ENCODE assay signal across 24 mouse cellular contexts in genomic region chr11:52986986-52987385, GRCm38 (mm10).
A peak's percentile ranks its signal among the peaks of the same experiment; 100 is the strongest.
DNase-seq lines count a peak whose midpoint lies in the region; ATAC-seq and TF ChIP-seq lines count a peak whose summit lies in the region.
"Had no signal": no experiment of that assay in that cellular context is flagged by ENCODE, and none has a peak within 500 bp of the region (broad histone marks: within the 10 kb centered on the region; RNA-seq: fewer than 3 reads in every experiment).

No protein-coding gene starts in this region.

- H3K27me3 ChIP-seq in forebrain, embryonic 11.5 days (ENCODE audit: control insufficient read depth, insufficient read depth, low read length), result no peaks in the 10 kb centered on the region
- no peaks in the 10 kb centered on the region for H3K27me3 ChIP-seq in forebrain, embryonic 10.5 days (ENCODE audit: poor library complexity, severe bottlenecking)
- H3K27me3 ChIP-seq in thymus, adult 2 months (ENCODE audit: control insufficient read depth, insufficient read depth, low read length), result no peaks in the 10 kb centered on the region
- H3K27me3 ChIP-seq: forebrain, embryonic 13.5 days; heart, embryonic 13.5 days had no signal

- H3K4me2 ChIP-seq in forebrain, embryonic 11.5 days (ENCODE audit: low read depth, low read length, severe bottlenecking), result no peak overlapping the region
- H3K4me2 ChIP-seq: forebrain, embryonic 13.5 days; heart, embryonic 13.5 days; hindbrain, embryonic 14.5 days had no signal

- H3K4me3 ChIP-seq in forebrain, embryonic 11.5 days (ENCODE audit: low read depth, low read length), result no peak overlapping the region
- no peak overlapping the region for H3K4me3 ChIP-seq in forebrain, embryonic 10.5 days
- H3K4me3 ChIP-seq in thymus, adult 2 months (ENCODE audit: control insufficient read depth, insufficient read depth, low read length), result no peak overlapping the region
- H3K4me3 ChIP-seq: forebrain, embryonic 13.5 days; heart, adult 2 months; heart, embryonic 10.5 days; heart, embryonic 13.5 days had no signal

- H3K9ac ChIP-seq in forebrain, embryonic 11.5 days (ENCODE audit: low read length), result no peak overlapping the region
- H3K9ac ChIP-seq: forebrain, embryonic 13.5 days; heart, embryonic 13.5 days; hindbrain, embryonic 14.5 days had no signal

- 92% methylated on average over 8 of the region's 8 CpGs for WGBS in forebrain, embryonic 11.5 days
- WGBS in forebrain, embryonic 10.5 days, result 91% methylated on average over 8 of the region's 8 CpGs
- WGBS in thymus, adult 2 months, result 6% methylated on average over 8 of the region's 8 CpGs

- no peaks in the 10 kb centered on the region for H3K36me3 ChIP-seq in forebrain, embryonic 11.5 days (ENCODE audit: control insufficient read depth, insufficient read depth, low read length)
- no peaks in the 10 kb centered on the region for H3K36me3 ChIP-seq in forebrain, embryonic 10.5 days (replicated peaks)
- no peaks in the 10 kb centered on the region for H3K36me3 ChIP-seq in thymus, adult 2 months (ENCODE audit: control insufficient read depth, insufficient read depth, low read length)
- H3K36me3 ChIP-seq: heart, embryonic 10.5 days; heart, embryonic 13.5 days had no signal

- DNase-seq in forebrain, embryonic 11.5 days (ENCODE audit: low spot score), result peak; percentile 15
- no peak for DNase-seq in forebrain, embryonic 10.5 days (ENCODE audit: extremely low spot score, low spot score)
- peak; percentile 55 for DNase-seq in thymus, adult 2 months
- peak; percentile 69 for DNase-seq in thymus, postnatal 14 days
- DNase-seq in thymus, postnatal 4 days, result peak; percentile 63
- no peak for DNase-seq in kidney, postnatal 36 days
- no peak for DNase-seq in ovary, postnatal 10 days (ENCODE audit: low spot score)
- no peak for DNase-seq in neural tube, embryonic 10.5 days (ENCODE audit: extremely low spot score, low spot score)
- DNase-seq: adrenal gland, adult 8-10 months; adrenal gland, postnatal 25 days; cerebellum, adult 18-20 months; cerebellum, adult 9-10 months; cerebellum, postnatal 14 days; gastrocnemius, postnatal 10 days; gastrocnemius, postnatal 36 days; heart, adult 2 months; heart, postnatal 14 days; heart, postnatal 4 days had no signal

- H3K4me1 ChIP-seq in forebrain, embryonic 11.5 days (replicated peaks; ENCODE audit: control insufficient read depth, insufficient read depth, low read length), result no peaks in the 10 kb centered on the region
- no peaks in the 10 kb centered on the region for H3K4me1 ChIP-seq in forebrain, embryonic 10.5 days
- H3K4me1 ChIP-seq in thymus, adult 2 months (replicated peaks; ENCODE audit: control insufficient read depth, insufficient read depth, low read length), result peaks cover 10% of the 10 kb centered on the region
- H3K4me1 ChIP-seq: forebrain, embryonic 13.5 days; heart, embryonic 10.5 days; heart, embryonic 13.5 days had no signal

- no peak for TF ChIP-seq POLR2A in thymus, adult 2 months (IDR thresholded peaks at IDR 0.05; ENCODE audit: control insufficient read depth, extremely low read depth, insufficient read depth, low read length, poor library complexity)

- ATAC-seq in forebrain, embryonic 11.5 days (replicated peaks; ENCODE audit: low FRiP score), result no peak
- ATAC-seq: activated CD4-positive, CD25-positive, alpha-beta regulatory T cell, adult 4 months; forebrain, embryonic 13.5 days; forebrain, embryonic 16.5 days had no signal

- H3K27ac ChIP-seq in forebrain, embryonic 11.5 days (ENCODE audit: low read depth, low read length), result no peak overlapping the region
- H3K27ac ChIP-seq in forebrain, embryonic 10.5 days, result no peak overlapping the region
- no peak overlapping the region for H3K27ac ChIP-seq in thymus, adult 2 months (ENCODE audit: control insufficient read depth, insufficient read depth, low read length)
- H3K27ac ChIP-seq: forebrain, embryonic 13.5 days; heart, adult 2 months; heart, embryonic 10.5 days; heart, embryonic 13.5 days; hindbrain, embryonic 14.5 days had no signal

- TF ChIP-seq CTCF in thymus, adult 2 months (IDR thresholded peaks at IDR 0.05; ENCODE audit: borderline replicate concordance, control insufficient read depth, extremely low read depth, insufficient read depth, low read length, poor library complexity), result no peak

- peaks cover 2% of the 10 kb centered on the region; the same call in 1 of the 2 replicates for H3K9me3 ChIP-seq in forebrain, embryonic 11.5 days (ENCODE audit: control insufficient read depth, low read length)
- H3K9me3 ChIP-seq in forebrain, embryonic 10.5 days, result peaks cover 3% of the 10 kb centered on the region; the same call in 1 of the 2 replicates
- H3K9me3 ChIP-seq: forebrain, embryonic 13.5 days; heart, embryonic 10.5 days had no signal

Comparison
In these comparisons a context has a peak if more than half of its experiments do, and no peak if none do; other contexts are left out.
1. DNase-seq: peak in forebrain, embryonic 11.5 days (single experiment), thymus, adult 2 months (single experiment), thymus, postnatal 14 days (single experiment) and thymus, postnatal 4 days (single experiment); none in forebrain, embryonic 10.5 days (single experiment), kidney, postnatal 36 days (0 of 2), ovary, postnatal 10 days (single experiment) and neural tube, embryonic 10.5 days (single experiment).